Mouse (Mus musculus): ENCODE results near the gene Ccdc73.
"Not testable (repeated sequence)": the region's sequence is repeated elsewhere in the genome, so short reads cannot be mapped to it uniquely, and the experiment has no call there.

Gene Ccdc73

GRCm38 (mm10) chr2:104867282-104867855 lies at the start of gene Ccdc73:
Gene Ccdc73, plus strand, starts transcription at chr2:104867805.
- DNase-seq (ENCODE audit: low spot score) = no peak

GRCm38 (mm10) chr2:104818763-104819162 lies 48.8 kb upstream of the Ccdc73 start:
- DNase-seq (ENCODE audit: low spot score) = not testable (repeated sequence)

DNA sequence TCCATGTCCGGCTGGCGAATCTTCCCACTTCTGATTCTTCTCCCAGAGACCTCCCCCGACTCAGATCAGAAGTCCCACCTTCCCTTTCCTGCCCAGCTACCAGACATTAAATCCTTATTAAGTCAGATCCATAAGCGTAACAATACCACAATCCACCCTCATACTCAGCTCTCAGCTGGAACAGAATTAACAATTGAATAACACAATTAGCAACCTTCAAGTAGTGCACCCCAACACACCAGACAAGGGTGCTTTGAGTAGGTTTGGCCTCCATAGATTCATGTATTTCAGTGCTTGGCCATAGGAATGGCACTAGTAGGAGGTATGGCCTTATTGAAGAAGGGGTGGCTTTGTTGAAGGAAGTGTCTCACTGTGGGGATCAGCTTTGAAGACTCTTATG lies 41.4 kb upstream of the Ccdc73 start:
- DNase-seq (ENCODE audit: low spot score) = no peak

DNA sequence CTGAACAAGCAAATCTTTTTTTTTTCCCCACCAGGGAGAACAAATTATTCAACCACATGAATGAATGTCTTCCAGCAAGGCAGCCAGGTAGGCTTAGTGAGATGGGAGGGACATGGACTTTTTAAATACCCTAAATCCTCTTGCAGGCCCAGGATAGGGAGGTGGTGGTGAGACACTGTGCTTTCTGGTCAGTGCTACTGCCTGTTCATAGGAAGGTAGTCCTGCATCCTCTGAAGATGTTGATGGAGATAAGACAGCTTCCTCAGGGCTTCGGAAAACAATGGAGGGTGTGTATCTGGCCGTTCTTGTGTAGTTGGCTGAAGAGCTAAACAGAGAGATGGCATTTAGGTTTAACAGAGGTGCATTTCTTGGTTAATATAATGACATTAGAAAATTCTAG lies 35.1 kb upstream of the Ccdc73 start:
- DNase-seq (ENCODE audit: low spot score) = no peak

DNA sequence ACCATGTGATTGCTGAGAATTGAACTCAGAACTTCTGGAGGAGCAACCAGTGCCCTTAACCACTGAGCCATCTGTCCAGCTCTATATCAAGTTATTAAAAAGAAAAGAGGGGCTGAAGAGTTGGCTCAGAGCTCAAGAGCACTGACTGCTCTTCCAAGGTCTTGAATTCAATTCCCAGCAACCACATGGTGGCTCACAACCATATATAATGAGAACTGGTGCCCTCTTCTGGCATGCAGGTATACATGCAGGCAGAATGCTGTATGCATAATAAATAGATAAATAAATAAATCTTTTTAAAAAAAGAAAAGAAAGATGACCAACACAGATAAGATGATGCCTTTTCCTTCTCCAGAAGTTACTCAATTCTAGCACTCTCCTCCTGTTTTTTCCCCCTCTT lies 26.6 kb upstream of the Ccdc73 start:
- no peak for DNase-seq (ENCODE audit: low spot score)

GRCm38 (mm10) chr2:104841736-104842135 lies 25.9 kb upstream of the Ccdc73 start:
- no peak for DNase-seq (ENCODE audit: low spot score)

- no peak for DNase-seq (ENCODE audit: low spot score)
Measured at GRCm38 (mm10) chr2:104842559-104842958, 25.0 kb upstream of the Ccdc73 start.

- no peak for DNase-seq (ENCODE audit: low spot score)
Measured at GRCm38 (mm10) chr2:104846638-104847414, 20.8 kb upstream of the Ccdc73 start.

DNA sequence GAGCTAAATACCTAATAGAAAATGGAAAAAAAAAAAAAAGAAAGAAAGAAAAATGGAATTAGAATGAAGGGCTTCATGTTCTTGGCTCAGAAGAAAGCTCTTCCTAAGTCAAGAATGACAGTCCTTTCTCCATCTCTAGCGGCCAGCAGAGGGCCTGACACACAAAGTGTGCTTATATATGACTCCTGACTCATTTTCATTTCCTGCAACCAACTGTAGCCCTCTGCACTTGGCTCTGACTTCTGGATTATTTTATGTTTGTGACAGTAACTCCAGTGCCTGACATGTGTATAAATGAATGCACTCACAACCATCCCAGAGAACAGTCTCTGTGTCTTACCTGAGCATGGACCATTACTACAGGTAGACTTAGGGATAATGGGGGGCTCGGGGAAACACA lies 20.0 kb upstream of the Ccdc73 start:
- DNase-seq (ENCODE audit: low spot score) = no peak

GRCm38 (mm10) chr2:104848235-104849161 lies 19.1 kb upstream of the Ccdc73 start:
- DNase-seq (ENCODE audit: low spot score) = no peak

DNA sequence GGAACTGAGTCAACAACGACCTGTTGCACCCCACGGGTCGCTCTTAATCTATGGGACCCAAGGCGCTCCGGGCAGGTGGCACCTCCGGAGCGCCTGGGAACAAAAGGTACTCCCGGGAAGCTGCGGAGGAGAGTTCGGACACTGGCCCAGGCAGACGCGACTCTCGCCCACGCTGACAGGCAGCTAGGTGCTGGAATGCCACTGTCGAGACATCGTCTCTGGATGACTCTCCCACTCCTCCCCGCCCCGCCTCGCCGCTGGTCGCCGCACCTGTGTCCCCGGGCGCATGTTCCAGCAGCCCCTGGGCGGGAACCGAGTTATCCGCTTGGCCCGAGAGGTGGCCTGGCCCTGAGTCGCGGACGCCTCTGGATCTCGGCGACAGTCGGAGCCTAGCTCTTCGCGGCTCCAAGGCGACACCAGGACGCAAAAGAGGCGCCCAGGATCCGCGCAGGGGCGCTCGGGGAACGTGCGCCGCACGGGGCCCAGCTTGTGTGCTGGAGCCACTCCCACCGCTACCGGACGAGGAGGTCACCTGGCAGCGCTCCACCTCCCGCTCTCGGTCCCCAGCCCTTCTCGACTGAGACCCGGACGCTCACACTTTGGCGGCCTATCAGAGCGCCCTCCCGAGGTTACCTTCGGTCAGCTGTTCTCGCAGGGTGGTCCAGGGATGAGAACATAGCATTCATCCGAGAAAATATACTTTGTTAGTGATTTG lies 18.2 kb upstream of the Ccdc73 start, which contains the start of gene Prrg4:
Prrg4 (minus strand) TSS at position 601 of the 715 bp plus-strand sequence.
- no peak for DNase-seq (ENCODE audit: low spot score)

- no peak for DNase-seq (ENCODE audit: low spot score)
Measured at GRCm38 (mm10) chr2:104849991-104850359, 17.6 kb upstream of the Ccdc73 start.

DNA sequence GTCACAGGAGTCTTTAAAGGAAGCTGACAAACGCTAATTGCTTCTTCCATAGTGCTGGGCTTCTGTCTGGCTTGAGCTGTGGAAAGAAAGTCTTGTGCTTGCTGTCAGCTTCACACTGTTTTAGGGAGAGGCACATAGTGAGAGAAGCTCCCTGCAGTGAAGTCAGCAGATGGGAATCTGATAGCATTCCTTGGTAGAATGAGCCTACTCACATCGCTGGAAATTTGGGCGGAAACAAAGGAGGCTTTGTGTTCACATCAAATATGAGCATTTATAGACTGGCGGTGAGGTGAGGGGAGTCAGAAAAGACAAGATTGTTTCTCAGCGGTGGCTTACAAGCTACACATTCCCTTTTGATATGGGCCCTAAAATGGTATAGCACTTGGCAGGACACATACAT lies 15.9 kb upstream of the Ccdc73 start:
- DNase-seq (ENCODE audit: low spot score) = no peak

DNA sequence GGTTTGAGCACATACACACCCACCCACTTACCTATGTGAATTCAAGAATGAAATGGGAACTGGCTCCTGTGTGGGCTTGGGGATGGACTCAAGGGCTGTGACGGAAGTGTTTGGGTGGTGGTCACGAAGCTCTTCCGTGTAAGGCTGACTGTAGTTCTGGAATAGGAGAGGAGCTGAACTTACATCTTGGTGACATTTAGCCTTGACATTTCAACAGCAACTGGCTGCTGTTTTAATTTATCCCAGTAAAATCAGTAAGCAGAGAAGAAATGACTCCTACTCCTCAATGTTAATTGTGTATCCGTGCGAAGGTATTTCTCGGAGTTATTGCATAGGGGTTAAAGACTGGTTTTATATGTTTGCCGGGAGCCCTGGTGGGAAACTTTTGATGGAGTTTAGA lies 15.1 kb upstream of the Ccdc73 start:
- DNase-seq (ENCODE audit: low spot score) = no peak

DNA sequence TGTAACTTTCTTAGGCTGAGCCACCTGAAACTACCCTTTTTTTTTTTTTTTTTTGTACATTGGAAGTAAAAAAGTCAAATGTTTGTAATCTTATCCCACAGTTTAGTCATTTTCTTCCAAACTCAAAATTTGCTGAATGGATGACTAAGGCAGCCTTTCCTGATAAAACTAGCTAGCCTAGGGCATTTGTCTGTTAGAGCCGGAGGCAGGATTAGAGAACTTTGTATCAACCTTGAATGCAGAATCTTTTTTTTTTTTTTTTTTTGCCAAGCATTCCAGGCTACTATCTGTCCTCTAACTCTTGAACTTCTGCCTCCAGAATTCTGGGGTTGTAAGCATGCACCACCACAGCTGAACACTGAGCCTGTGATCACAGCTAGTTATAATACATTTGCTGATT lies 12.8 kb upstream of the Ccdc73 start:
- DNase-seq (ENCODE audit: low spot score) = no peak

DNA sequence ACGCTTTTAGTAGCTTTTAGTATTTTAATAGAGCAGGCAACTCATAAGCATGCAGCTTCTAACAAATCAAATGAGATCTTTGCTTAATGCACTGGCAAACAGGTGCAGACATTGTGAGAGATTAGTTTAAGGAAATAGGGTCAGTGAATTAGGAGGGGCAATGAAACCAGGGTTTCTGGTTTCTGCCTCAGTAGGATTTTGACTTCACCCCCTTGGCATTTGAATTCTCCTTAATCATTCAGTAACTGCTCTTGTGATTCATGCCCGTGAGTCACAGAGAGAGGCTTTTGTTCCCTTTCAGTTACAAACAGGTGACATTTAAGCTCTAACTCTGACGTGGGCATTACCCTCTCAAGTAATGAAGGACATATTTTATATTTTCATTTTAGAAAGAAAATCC lies 11.9 kb upstream of the Ccdc73 start:
- no peak for DNase-seq (ENCODE audit: low spot score)

DNA sequence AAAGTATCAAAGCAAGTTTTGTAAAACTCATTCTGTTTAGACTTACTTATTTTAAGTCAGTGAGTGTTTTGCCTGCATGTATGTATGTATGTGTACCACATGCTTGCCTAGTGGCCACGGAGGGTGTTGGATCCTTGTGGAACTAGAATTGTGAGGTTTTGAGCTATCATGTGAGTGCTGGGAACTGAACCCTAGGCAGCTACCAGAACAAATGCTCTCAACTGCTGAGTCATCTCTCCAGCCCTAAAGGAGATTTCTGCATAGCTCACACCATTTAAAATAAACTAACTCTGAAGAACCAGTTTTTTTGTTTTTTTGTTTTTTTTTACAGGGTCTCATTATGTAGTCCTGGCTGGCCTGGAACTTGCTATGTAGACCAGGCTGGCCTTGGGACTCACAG lies 11.4 kb upstream of the Ccdc73 start:
- no peak for DNase-seq (ENCODE audit: low spot score)

DNA sequence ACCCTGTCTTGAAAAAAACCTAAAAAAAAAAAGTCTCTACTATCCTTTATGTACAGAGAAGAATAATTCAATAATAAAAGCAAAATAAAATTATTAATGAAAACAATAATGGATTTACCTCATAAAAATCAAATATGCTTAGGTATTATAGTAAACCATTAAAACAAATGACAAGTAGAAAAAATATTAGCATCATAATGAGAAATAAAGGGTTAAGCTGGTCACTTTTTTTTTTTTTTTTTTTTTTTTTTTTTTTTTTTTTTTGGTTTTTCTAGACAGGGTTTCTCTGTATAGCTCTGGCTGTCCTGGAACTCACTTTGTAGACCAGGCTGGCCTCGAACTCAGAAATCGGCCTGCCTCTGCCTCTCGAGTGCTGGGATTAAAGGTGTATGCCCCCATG lies 9.5 kb upstream of the Ccdc73 start:
- DNase-seq (ENCODE audit: low spot score) = not testable (repeated sequence)

DNA sequence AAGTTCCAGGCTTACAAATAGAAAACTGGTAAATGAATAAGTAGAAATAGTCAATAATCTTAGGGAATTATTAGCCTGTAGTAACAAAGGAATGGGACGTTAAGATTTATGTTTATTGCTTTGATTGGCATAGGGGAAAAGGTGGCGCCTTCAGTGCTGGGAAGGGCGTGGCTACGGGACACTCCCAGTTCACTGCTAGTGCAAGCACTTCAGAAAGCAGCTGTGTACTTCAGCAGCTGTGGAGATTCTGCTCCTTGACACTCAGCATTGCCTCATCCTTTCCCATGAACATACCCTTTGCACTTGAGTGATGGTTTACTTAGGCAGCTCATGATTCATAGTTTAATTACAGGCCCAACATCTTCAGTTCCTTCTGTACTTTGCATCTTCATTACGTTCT lies 8.5 kb upstream of the Ccdc73 start:
- no peak for DNase-seq (ENCODE audit: low spot score)

DNA sequence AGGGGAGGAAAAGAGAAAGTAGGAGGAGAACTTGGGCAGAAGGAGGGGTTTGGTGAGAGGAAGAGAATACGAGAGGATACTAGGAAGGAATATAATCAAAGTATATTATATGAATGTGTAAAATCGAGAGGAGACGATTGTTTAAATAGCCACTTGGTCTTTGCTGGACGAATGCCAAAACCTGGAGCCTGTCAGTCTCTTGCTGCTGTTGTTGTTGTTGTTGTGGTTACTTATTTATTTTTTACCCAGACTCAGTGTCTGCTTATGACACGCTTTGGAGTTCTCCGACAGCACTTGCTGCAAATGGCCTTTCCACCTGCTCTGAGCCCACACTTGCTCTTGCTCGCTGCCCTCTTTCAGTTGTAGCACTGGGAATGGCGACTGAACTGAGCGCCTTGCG lies 7.2 kb upstream of the Ccdc73 start:
- DNase-seq (ENCODE audit: low spot score) = no peak

DNA sequence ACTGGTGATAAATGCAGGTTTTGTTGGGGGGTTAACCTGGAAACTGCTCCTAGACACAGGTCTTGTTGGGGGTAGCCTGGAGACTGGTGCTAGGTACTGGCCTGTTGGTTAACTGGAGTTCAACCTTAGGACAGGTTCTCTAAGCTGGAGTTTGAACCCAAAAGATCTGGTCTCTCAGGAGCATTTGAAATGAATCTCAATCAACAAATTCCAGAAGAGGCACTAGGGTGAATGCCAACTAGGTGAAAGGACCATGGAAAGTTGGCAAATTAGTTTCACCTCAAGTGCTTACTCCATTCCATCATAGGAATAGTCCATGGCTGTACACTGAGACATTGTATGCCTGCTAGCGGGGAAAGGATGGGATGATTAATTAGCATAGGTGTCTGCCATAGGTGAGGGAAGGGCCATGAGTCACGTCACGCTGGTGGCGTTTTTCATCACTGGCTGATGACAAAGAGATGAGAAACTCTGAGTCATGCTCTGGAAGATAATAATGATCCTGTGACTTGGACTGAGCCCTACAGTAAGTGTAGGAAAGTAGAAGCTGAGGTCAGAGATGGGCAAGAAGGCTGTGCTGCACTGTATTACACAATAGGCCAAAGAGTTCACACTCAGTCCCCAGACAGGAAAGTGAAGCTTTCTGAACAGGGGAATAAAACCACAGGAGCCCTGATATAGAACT lies 3.3 kb upstream of the Ccdc73 start:
- no peak for DNase-seq (ENCODE audit: low spot score)

GRCm38 (mm10) chr2:104869101-104869500 lies 1.5 kb downstream of the Ccdc73 start:
- no peak for DNase-seq (ENCODE audit: low spot score)

Measured in left cerebral cortex, adult 11 months (tissue).